In the genomic region with DNA sequence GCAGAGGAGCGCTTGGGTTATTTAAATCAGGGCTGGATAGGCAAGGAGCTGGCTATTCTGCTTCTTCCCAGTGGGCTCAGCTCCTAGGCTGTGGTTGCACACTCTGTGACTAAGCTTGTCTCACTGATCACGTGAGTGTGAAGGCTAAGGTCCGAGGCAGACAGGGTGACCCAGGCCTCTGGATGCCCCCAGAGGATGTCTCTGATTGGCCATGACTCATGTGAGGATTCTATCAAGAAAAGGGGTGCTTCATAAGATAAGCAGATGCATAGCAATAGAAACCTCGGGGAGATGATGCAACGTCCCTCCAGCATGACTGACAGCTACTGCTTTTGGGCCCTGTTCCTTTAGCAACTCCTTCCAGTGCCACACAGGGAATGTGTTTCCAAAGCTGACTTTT, we compare ENCODE assay signal across 19 mouse cellular contexts.
A peak's percentile ranks its signal among the peaks of the same experiment; 100 is the strongest.
DNase-seq lines count a peak whose midpoint lies in the region; ATAC-seq and TF ChIP-seq lines count a peak whose summit lies in the region.
"Had no signal": no experiment of that assay in that cellular context is flagged by ENCODE, and none has a peak within 500 bp of the region (broad histone marks: within the 10 kb centered on the region; RNA-seq: fewer than 3 reads in every experiment).

No protein-coding gene starts in this region.

- ATAC-seq in megakaryocyte progenitor cell, adult 5-6 weeks (replicated peaks; ENCODE audit: poor library complexity): no peak
- ATAC-seq in hindbrain, embryonic 14.5 days (ENCODE audit: low FRiP score): no peak
- ATAC-seq: forebrain, embryonic 13.5 days; forebrain, postnatal 0 days; intestine, embryonic 16.5 days had no signal

- H3K4me3 ChIP-seq in CH12.LX (replicated peaks in 1 of 3; ENCODE audit: low read depth in 2 of 3, low read length in 2 of 3, poor library complexity in 1 of 3): no peak overlapping the region
- no peak overlapping the region for H3K4me3 ChIP-seq in hindbrain, embryonic 14.5 days (replicated peaks; ENCODE audit: low read length)
- H3K4me3 ChIP-seq: embryonic facial prominence, embryonic 12.5 days; forebrain, embryonic 13.5 days; heart, adult 2 months; heart, embryonic 12.5 days; hindbrain, embryonic 10.5 days; hindbrain, embryonic 15.5 days had no signal

- H3K36me3 ChIP-seq in CH12.LX (replicated peaks in 1 of 2; ENCODE audit: control insufficient read depth in 1 of 2, insufficient read depth in 1 of 2, low read length in 1 of 2): no peaks in the 10 kb centered on the region
- H3K36me3 ChIP-seq in hindbrain, embryonic 14.5 days (replicated peaks; ENCODE audit: control insufficient read depth, insufficient read depth): no peaks in the 10 kb centered on the region
- H3K36me3 ChIP-seq: embryonic facial prominence, embryonic 12.5 days; heart, embryonic 12.5 days; hindbrain, embryonic 10.5 days; hindbrain, embryonic 15.5 days had no signal

- no peaks in the 10 kb centered on the region for H3K9me3 ChIP-seq in CH12.LX (replicated peaks; ENCODE audit: low read length)
- H3K9me3 ChIP-seq in hindbrain, embryonic 14.5 days (ENCODE audit: control insufficient read depth, low read length): no peaks in the 10 kb centered on the region
- H3K9me3 ChIP-seq: embryonic facial prominence, embryonic 12.5 days; forebrain, embryonic 13.5 days; heart, embryonic 12.5 days; hindbrain, embryonic 10.5 days; hindbrain, embryonic 15.5 days had no signal

- H3K9ac ChIP-seq in CH12.LX (ENCODE audit: insufficient read depth, low read depth): no peak overlapping the region
- H3K9ac ChIP-seq in hindbrain, embryonic 14.5 days: no peak overlapping the region
- H3K9ac ChIP-seq: embryonic facial prominence, embryonic 12.5 days; forebrain, embryonic 13.5 days; forebrain, postnatal 0 days; heart, embryonic 12.5 days; hindbrain, embryonic 15.5 days had no signal

- in situ Hi-C loops in CH12.LX (cut with MboI; ENCODE audit: low pct_ligation_motif_present, low pct_unique_long_range_greater_than_20kb, low sequenced_read_pairs): no loop called here

- no peak for TF ChIP-seq RAD21 in CH12.LX (IDR thresholded peaks at IDR 0.05; ENCODE audit: low read depth, low read length)

- H3K79me2 ChIP-seq in CH12.LX (replicated peaks; ENCODE audit: control insufficient read depth, extremely low read depth, insufficient read depth, poor library complexity, severe bottlenecking): no peaks in the 10 kb centered on the region

- H3K27me3 ChIP-seq in CH12.LX (replicated peaks): peaks cover 84% of the 10 kb centered on the region
- H3K27me3 ChIP-seq in hindbrain, embryonic 14.5 days (ENCODE audit: control insufficient read depth, insufficient read depth, low read length): no peaks in the 10 kb centered on the region
- H3K27me3 ChIP-seq: embryonic facial prominence, embryonic 12.5 days; forebrain, embryonic 13.5 days; heart, embryonic 12.5 days; hindbrain, embryonic 15.5 days had no signal

- no peak for TF ChIP-seq POLR2A in CH12.LX (IDR thresholded peaks at IDR 0.05; ENCODE audit: low read depth, low read length)

- peak overlapping the region; percentile 4; the same call in 1 of the 2 replicates for H3K4me2 ChIP-seq in CH12.LX (ENCODE audit: insufficient read depth, low read depth, poor library complexity, severe bottlenecking)
- H3K4me2 ChIP-seq in hindbrain, embryonic 14.5 days (replicated peaks): no peak overlapping the region
- H3K4me2 ChIP-seq: embryonic facial prominence, embryonic 12.5 days; forebrain, embryonic 13.5 days; heart, embryonic 12.5 days; hindbrain, embryonic 15.5 days had no signal

- no peak for TF ChIP-seq EP300 in CH12.LX (IDR thresholded peaks at IDR 0.05; ENCODE audit: low read length)

- DNase-seq in 3T3-L1 (ENCODE audit: low read depth, low spot score): peak; percentile 21
- DNase-seq in CH12.LX (ENCODE audit: extremely low read depth): no peak
- DNase-seq in adrenal gland, adult 8-10 months: peak; percentile 45
- DNase-seq in adrenal gland, postnatal 36 days: peak; percentile 54 to 55
- DNase-seq in spleen, adult 18-20 months: no peak
- DNase-seq in hindbrain, embryonic 14.5 days (ENCODE audit: low spot score): no peak
- DNase-seq: cerebellum, adult 11 months; cerebellum, adult 8-10 months; forebrain, postnatal 0 days; gastrocnemius, postnatal 14 days; heart, adult 2 months; kidney, adult 8-10 months had no signal

- no peaks in the 10 kb centered on the region for H3K4me1 ChIP-seq in CH12.LX (ENCODE audit: control insufficient read depth in 1 of 2, insufficient read depth in 2 of 2)
- H3K4me1 ChIP-seq in hindbrain, embryonic 14.5 days (replicated peaks; ENCODE audit: control insufficient read depth, insufficient read depth, low read length): no peaks in the 10 kb centered on the region
- H3K4me1 ChIP-seq: embryonic facial prominence, embryonic 12.5 days; forebrain, embryonic 13.5 days; heart, embryonic 12.5 days; hindbrain, embryonic 10.5 days; hindbrain, embryonic 15.5 days had no signal

- WGBS in hindbrain, embryonic 14.5 days: 57% methylated on average over 5 of the region's 5 CpGs

- dilution Hi-C loops in CH12.LX (cut with MboI; ENCODE audit: extremely low pct_ligation_motif_present, extremely low pct_unique_long_range_greater_than_20kb, low sequenced_read_pairs): no loop called here

- no peak overlapping the region for H3K27ac ChIP-seq in CH12.LX (ENCODE audit: insufficient read depth, low read depth)
- no peak overlapping the region for H3K27ac ChIP-seq in hindbrain, embryonic 14.5 days
- H3K27ac ChIP-seq: embryonic facial prominence, embryonic 12.5 days; forebrain, embryonic 13.5 days; heart, adult 2 months; hindbrain, embryonic 10.5 days; hindbrain, embryonic 15.5 days had no signal

- TF ChIP-seq CTCF in CH12.LX (conservative IDR thresholded peaks at IDR 0.05 in 1 of 2, IDR thresholded peaks at IDR 0.05 in 1 of 2; ENCODE audit: low read depth in 2 of 2, low read length in 2 of 2): no peak

TF ChIP-seq in CH12.LX, 34 proteins besides CTCF, POLR2A, EP300 and RAD21:
- peak; percentile 50 for TF ChIP-seq BHLHE40 (IDR thresholded peaks at IDR 0.05; ENCODE audit: low read depth, low read length)
- TF ChIP-seq GABPA (IDR thresholded peaks at IDR 0.05; ENCODE audit: insufficient replicate concordance, low read depth, low read length): no peak

Comparison
In these comparisons a context has a peak if more than half of its experiments do, and no peak if none do; other contexts are left out.
1. DNase-seq: peak in 3T3-L1 (single experiment), adrenal gland, adult 8-10 months (single experiment) and adrenal gland, postnatal 36 days (2 of 2); none in CH12.LX (single experiment), spleen, adult 18-20 months (0 of 2) and hindbrain, embryonic 14.5 days (single experiment).